Mouse (Mus musculus): Measurements from ENCODE around the gene Trem3. TPM values are rescaled to one million over a fixed set of nuclear protein-coding genes. Genes with fewer than 3 reads are reported as not detected.

Trem3 gene
- polyA plus RNA-seq, 1 experiment from 2014 or later: 0.25 TPM

DNA sequence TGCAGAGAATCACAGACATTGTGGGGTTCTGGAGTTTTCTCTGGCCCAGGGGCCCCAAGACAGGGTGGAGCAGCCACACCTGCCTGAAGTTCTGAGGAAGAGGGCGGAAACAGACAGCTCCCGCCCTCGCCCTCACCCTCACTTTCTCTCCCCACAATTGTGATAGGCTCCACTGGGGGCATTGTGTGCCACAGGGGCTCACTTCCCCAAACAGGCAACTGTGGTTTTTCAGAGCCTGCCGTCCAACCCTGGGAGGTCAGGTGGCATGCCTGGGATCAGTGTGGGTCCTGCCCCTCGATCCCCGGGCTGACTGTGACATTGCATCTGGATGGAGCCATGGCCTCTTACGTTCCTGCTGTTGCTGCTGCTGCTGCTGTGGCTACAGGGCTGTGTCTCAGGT lies 52.6 kb downstream of the Trem3 start:
- H3K36me3 ChIP-seq (ENCODE audit: insufficient read depth): no peaks in the 10 kb centered on the region
- H3K27ac ChIP-seq (ENCODE audit: low read depth): no peak overlapping the region
- peak overlapping the region; percentile 25; the same call in 1 of the 2 replicates for H3K4me2 ChIP-seq
- no peaks in the 10 kb centered on the region for H3K27me3 ChIP-seq (ENCODE audit: insufficient read depth, low read length)
- ATAC-seq (ENCODE audit: insufficient read depth) (no peak), DNase-seq (no peak)
- WGBS: 66% methylated on average over 7 of the region's 7 CpGs
- H3K9ac ChIP-seq: no peak overlapping the region
- no peak for TF ChIP-seq CTCF (IDR thresholded peaks at IDR 0.05; ENCODE audit: low read depth)
- no peaks in the 10 kb centered on the region for H3K9me3 ChIP-seq (ENCODE audit: low read depth, low read length)
- H3K4me3 ChIP-seq (ENCODE audit: low read depth, low read length): no peak overlapping the region; the same call in 1 of the 2 replicates
- H3K4me1 ChIP-seq (ENCODE audit: insufficient read depth): no peaks in the 10 kb centered on the region

GRCm38 (mm10) chr17:48300861-48301260 lies 53.3 kb downstream of the Trem3 start:
- 70% methylated on average over 9 of the region's 9 CpGs for WGBS
- no peaks in the 10 kb centered on the region for H3K4me1 ChIP-seq (ENCODE audit: insufficient read depth)
- H3K36me3 ChIP-seq (ENCODE audit: insufficient read depth): no peaks in the 10 kb centered on the region
- no peak for DNase-seq
- no peak overlapping the region; the same call in 1 of the 2 replicates for H3K4me3 ChIP-seq (ENCODE audit: low read depth, low read length)
- no peak overlapping the region for H3K27ac ChIP-seq (ENCODE audit: low read depth)
- no peak overlapping the region for H3K9ac ChIP-seq
- ATAC-seq (ENCODE audit: insufficient read depth): no peak
- no peaks in the 10 kb centered on the region for H3K9me3 ChIP-seq (ENCODE audit: low read depth, low read length)
- no peak for TF ChIP-seq CTCF (IDR thresholded peaks at IDR 0.05; ENCODE audit: low read depth)
- peak overlapping the region; percentile 25; the same call in 1 of the 2 replicates for H3K4me2 ChIP-seq
- H3K27me3 ChIP-seq (ENCODE audit: insufficient read depth, low read length): no peaks in the 10 kb centered on the region

- H3K4me3 ChIP-seq (ENCODE audit: low read depth, low read length): no peak overlapping the region
- no peaks in the 10 kb centered on the region for H3K27me3 ChIP-seq (ENCODE audit: insufficient read depth, low read length)
- no peak overlapping the region for H3K4me2 ChIP-seq
- ATAC-seq (ENCODE audit: insufficient read depth): no peak
- H3K4me1 ChIP-seq (ENCODE audit: insufficient read depth): no peaks in the 10 kb centered on the region
- H3K9me3 ChIP-seq (ENCODE audit: low read depth, low read length): no peaks in the 10 kb centered on the region
- H3K9ac ChIP-seq: no peak overlapping the region
- no peak for TF ChIP-seq CTCF (IDR thresholded peaks at IDR 0.05; ENCODE audit: low read depth)
- no peak for DNase-seq
- no peaks in the 10 kb centered on the region for H3K36me3 ChIP-seq (ENCODE audit: insufficient read depth)
- no peak overlapping the region for H3K27ac ChIP-seq (ENCODE audit: low read depth)
- 85% methylated on average over 5 of the region's 5 CpGs for WGBS
Measured at GRCm38 (mm10) chr17:48301792-48302191, 54.2 kb downstream of the Trem3 start.

Other genes starting within 250 kb of the Trem3 start
- not detected in 2 replicates for gene 1700122O11Rik, start 209.5 kb upstream of the Trem3 start, polyA plus RNA-seq (2014; fragmentation: Nextera tagmentation; extraction: Ambion mirVana)
- not detected in 2 replicates for gene 1700067P10Rik, start 158.5 kb upstream of the Trem3 start, polyA plus RNA-seq (2014; fragmentation: Nextera tagmentation; extraction: Ambion mirVana)
- not detected in 2 replicates for gene 9830107B12Rik, start 101.5 kb upstream of the Trem3 start, polyA plus RNA-seq (2014; fragmentation: Nextera tagmentation; extraction: Ambion mirVana)
- gene A530064D06Rik, start 80.5 kb upstream of the Trem3 start, polyA plus RNA-seq (2014; fragmentation: Nextera tagmentation; extraction: Ambion mirVana): not detected in 2 replicates
- gene Trem1, start 15.0 kb upstream of the Trem3 start, polyA plus RNA-seq (2014; fragmentation: Nextera tagmentation; extraction: Ambion mirVana): 0.14 TPM in 1 of 2 replicates, not detected in the other
- gene Treml4, start 16.5 kb downstream of the Trem3 start, polyA plus RNA-seq (2014; fragmentation: Nextera tagmentation; extraction: Ambion mirVana): 0.13 TPM in 1 of 2 replicates, not detected in the other
- gene Treml2, start 51.7 kb downstream of the Trem3 start, polyA plus RNA-seq (2014; fragmentation: Nextera tagmentation; extraction: Ambion mirVana): 0.12 and 0.43 TPM in 2 replicates
- 0.26 and 0.33 TPM in 2 replicates for gene B430306N03Rik, start 68.4 kb downstream of the Trem3 start, polyA plus RNA-seq (2014; fragmentation: Nextera tagmentation; extraction: Ambion mirVana)
- 6.2 and 6.5 TPM in 2 replicates for gene Trem2, start 98.6 kb downstream of the Trem3 start, polyA plus RNA-seq (2014; fragmentation: Nextera tagmentation; extraction: Ambion mirVana)
- 2.5 and 3.1 TPM in 2 replicates for gene Treml1, start 112.1 kb downstream of the Trem3 start, polyA plus RNA-seq (2014; fragmentation: Nextera tagmentation; extraction: Ambion mirVana)
- 30.3 and 30.5 TPM in 2 replicates for gene Nfya, start 162.1 kb downstream of the Trem3 start, polyA plus RNA-seq (2014; fragmentation: Nextera tagmentation; extraction: Ambion mirVana)
- 75.2 and 77.9 TPM in 2 replicates for gene Oard1, start 162.2 kb downstream of the Trem3 start, polyA plus RNA-seq (2014; fragmentation: Nextera tagmentation; extraction: Ambion mirVana)
- 1.3 and 5.6 TPM in 2 replicates for gene Apobec2, start 185.2 kb downstream of the Trem3 start, polyA plus RNA-seq (2014; fragmentation: Nextera tagmentation; extraction: Ambion mirVana)
- gene Tspo2, start 203.7 kb downstream of the Trem3 start, polyA plus RNA-seq (2014; fragmentation: Nextera tagmentation; extraction: Ambion mirVana): 1.5 and 1.9 TPM in 2 replicates
- 1.4 and 1.5 TPM in 2 replicates for gene Unc5cl, start 207.1 kb downstream of the Trem3 start, polyA plus RNA-seq (2014; fragmentation: Nextera tagmentation; extraction: Ambion mirVana)

Measured in lung, embryonic 14.5 days (tissue).